Mouse (Mus musculus): ENCODE measurements at regions not wholly inside any gene's neighbourhood (a gene's known extent, or its start where the extent isn't known, plus 50 kb on each side); places are given as distances from the start of the nearest gene placed in this dataset.

DNA sequence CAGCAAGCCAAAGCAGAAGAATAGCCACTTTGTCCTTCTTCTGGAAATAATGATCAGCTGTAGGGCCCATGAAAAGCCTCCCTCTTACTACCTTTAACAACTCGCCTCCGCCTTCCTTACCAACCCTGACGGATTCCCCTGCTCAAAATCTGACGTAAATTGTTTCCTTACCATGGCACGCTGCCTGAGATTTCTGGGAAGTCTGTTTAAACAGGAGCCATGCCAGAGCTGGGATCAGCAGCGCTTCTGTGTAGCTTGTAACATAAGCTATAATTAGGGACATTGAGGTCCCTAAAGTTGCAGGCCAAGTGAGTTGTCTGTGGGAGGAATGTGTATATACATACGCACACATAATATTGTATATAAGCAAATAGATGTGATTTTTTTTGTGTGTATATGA, 484.6 kb downstream of the Gsdmc2 start:
- DNase-seq, result peak; percentile 14

DNA sequence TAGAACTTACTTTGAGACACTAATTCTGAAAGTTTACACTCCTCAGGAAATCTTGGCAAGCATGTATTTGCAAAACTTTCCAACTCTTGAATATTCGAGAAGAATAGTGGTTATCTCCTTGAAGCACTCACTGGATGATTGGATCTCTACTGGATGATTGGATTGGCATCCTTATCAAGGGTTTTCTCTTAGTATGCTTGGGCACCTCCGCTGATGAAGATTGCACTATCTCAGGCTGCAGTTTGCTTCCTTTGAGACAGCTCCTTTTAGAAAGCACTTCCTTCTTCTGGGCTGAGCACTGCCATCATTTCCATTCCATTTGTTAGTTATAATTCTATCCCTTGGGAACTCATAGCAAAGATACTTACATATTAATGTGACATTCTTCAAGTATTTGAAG, 503.2 kb downstream of the Gsdmc2 start:
- no peak for DNase-seq

DNA sequence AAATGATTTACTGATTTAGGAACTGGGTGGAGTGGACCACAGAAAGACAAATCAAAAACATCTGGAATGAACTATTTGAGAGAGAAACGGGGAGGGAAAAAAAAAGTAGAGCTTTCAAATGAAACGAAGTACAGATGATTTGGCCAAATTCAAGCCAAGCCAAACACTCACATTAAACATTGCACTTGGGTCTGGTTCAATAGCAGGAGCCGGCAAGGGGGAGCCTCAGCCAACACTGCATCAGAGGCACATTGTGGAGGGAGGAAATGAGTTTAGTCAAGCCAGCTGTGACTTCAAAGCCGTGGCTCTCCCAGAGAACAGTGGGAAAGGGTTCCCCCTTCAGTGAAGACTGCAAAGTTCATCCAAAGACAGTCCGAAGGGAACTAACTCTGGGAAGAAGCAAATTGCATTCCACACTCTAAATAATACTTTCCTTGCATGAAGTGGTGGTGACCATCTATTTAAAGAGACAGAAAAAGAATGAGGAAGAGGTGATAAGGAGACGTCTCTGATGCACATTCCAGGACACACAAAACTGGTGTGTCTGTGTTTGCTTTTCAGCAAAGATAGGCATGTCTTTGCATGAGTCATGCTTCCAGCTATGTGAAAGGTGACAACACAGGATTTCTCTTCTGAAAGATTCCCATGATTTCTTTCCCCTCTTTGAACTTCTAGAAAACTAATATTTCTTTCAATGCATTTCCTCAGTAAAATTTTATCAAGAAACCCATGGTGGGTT, 504.5 kb downstream of the Gsdmc2 start:
- peak; percentile 25 for DNase-seq

DNA sequence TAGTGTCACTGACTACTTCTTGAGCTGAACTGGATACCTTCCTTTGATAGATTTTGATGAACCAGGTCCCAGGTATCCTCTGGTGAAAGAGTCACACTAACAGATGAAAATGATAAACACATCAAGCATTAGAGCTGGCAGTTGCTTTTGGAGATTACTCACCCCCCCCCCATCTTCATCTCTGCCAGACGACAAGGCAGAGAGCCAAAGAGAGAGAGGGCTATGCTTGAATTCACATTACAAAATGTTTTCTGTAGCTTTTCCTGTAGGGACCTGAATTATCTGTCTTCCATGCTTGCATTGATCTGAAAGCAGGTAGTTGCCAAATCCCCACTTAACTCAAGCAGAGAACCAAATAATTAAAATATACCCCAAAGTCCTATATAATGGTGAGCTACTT, 525.3 kb downstream of the Gsdmc2 start:
- DNase-seq, result no peak

DNA sequence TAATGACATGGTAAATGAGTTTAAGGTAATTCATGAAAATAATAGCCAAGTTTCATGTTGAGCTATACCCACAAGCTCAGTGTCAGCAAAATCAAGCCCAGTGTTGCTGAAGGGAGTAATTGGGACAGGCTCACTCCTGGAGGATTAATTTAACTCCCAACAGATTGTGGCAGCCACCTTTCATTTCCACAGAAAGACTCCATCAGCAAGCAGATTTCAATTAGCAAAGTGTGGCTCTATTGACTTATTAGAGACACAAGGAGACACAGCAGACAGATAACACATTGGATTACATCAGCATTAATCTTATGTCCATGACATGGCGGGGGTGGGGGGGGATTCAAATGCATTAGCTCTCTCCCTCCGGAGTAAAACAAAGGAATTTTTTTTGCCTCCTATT, 534.6 kb downstream of the Gsdmc2 start:
- DNase-seq, result no peak

DNA sequence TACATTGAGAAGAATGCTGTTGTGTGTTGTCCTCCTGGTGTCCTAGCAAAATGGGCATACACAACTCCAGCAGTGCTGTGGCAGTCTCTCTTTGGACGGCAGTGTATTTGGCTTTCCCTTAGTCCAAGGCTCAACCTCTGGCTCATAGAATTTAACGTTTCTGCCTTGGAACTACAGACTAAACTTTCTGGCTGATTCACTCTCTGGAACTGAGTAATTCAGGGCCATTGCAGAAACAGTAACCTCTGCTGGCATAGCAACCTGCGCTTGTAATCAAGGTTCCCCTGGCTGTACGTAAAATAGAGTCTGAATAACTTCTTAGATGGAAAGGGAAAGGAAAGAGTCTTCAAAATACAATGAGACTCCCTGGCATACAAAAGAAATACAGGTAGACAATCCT, 545.7 kb downstream of the Gsdmc2 start:
- DNase-seq, result no peak

DNA sequence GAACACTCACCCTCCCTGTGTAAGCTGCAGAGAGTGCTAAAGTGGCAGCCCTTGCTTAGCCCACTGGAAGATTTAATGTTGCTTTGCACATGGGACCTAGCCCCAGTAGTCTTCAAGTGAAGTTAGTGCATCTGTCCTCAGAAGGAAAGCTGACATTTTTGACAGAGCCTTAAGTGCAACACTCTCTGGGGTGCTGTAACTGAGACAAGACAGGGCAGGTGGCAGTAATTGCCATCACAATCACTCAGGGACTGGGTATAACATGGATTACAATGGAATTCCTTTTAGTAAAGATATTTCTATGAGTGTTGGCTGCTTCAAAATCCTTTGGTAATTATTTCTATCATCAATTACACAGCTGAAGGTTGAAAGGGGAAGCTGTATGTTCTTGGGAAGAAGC, 556.4 kb downstream of the Gsdmc2 start:
- DNase-seq, result no peak

DNA sequence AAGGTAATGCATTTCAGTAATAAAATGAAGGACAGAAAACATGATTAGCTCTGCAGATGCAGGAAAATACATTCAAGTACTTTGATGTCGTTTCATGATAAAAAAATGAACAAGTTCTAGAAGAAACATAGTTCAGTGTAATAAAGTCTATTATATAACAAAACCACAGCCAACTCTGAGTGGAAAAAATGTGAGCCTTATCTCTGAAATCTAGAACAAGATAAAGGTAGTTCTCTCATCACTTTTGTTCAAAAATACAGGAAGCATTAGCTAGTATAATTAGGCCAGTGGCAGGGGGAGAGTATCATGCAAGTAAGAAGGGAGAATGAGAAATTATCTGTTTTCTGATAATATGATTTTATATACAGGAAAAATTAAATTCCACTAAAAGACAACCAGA, 559.0 kb downstream of the Gsdmc2 start:
- DNase-seq, result no peak

DNA sequence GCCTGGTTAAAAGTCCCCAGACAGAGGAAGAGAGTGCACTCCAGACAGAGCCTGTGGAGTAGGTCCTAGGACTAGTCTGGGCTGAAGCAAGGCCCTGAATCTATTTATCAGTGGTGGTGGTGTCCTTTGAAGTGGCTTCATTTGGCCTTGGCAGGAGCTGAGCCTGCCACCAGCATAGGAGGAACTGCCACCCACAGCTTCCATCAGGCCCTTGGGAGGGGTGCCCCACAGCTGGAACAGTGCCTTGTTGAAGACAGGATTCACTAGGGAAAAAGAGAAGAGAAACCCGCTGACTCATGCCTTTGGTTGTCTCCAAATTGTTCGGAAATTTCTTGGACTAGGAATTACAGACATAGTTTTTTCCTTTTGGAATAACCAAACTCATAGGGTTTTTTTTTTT, 574.6 kb downstream of the Gsdmc2 start:
- DNase-seq, result peak; percentile 30

DNA sequence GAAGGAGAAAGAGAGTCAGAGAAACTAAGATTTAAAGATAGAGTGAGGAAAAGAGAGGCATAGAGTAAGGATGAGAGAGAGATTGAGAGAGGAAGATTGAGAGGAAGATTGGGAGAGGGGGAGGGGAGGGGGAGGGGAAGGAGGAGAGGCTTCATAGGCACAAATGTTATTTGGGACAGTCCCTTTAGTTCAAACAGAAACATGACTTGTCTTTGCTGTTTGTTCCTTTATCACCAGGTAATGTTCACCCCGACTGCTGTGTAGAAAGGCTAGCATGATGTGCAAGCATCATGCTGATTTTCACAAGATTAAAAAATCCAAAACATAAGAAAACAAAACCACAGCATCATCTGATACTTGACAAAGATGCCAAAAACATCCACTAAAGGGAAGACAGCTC, 579.1 kb downstream of the Gsdmc2 start:
- DNase-seq, result no peak

DNA sequence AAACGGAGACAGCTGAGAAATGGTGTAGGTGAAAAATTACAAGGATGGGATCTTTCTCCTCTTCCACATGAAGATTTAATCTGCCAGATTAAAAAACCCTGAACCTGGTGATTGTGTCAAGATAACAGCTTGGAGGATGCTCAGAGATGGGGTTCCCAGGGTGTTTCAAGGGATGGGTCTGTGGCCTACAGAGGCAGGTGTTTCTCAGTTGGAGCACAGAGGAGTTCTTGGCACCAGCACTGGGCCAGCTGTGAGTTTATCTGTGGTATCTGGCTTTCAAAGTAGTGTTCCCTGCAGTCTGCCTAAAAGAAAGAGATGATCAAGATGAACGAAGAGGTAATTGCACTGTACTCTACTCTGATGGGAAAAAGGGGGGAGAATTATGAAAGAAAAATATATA, 589.2 kb downstream of the Gsdmc2 start:
- DNase-seq, result no peak

DNA sequence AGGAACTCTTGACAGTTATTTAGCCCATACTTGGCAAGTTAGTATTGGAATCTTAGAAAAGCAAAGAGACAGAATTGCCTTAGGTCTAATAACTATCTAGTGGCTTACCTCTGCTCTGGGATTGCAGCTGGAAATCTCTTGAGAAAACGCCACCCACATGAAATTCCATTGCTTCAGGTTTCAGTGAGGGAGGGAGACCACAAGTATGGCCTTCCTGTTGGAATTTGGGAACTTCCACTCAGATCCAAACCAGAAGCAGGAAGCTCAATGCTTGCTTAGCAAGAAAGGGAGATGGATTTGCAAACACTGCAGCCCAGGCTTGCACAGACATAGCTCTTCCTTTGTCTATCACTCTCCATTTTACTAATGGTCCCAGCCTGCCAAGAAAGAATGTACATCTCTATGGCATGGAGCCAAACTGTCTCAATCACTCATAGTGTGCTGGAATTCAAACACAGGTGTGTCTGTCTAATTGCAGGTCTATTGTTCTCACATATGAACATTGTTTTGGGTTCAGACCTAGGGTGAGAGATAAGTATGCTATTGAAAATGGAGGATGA, 592.1 kb downstream of the Gsdmc2 start:
- no peak for DNase-seq

DNA sequence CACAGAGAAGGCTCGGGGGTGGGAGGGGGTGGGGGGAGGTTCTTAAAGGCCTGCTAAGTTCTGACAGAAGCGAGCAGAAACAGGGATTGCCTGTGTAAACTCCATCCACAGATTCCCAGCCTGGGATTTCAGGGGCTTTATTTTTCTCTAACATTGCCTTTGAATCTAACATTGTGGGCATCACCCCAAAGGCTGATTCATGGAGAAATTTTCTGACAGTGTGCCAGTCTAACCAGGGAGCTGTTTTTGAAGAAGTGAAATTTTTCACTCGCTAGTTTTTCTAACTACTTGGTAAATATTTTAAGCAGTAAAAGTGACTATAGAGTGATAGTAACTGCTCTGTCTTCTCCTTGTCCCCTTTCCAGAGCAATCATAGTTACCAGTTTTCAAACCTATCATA, 606.4 kb downstream of the Gsdmc2 start:
- no peak for DNase-seq

DNA sequence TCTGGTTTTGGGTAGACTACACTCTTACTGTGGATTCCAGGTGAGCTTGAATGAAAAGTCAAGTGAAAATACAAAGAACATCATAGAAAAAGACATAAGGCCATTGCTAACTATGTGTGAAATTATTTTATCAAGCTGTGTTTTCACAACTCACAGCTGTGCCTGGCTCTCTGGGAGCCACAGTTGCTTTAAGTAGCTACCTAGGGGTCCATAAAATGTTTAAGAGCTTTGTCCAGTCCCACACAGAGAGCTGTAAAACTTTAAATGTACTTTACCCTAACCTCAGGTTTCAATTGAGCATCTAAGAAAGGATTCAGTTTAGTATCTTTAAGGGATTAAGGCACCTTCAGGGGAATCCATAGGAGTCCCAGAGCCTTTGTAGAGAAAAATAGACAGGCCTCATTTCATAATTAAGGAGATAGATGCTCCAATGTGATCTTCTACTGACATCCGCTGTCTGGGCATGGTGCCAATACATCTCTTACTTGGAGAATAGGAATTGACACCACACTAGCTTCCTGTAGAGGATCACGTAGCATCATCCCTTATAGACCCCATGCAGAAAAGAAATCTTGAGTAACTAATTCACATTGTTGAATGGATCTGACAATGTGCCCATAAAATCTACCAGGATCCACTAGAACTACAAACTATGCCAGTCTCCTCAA, 626.5 kb downstream of the Gsdmc2 start:
- no peak for DNase-seq

DNA sequence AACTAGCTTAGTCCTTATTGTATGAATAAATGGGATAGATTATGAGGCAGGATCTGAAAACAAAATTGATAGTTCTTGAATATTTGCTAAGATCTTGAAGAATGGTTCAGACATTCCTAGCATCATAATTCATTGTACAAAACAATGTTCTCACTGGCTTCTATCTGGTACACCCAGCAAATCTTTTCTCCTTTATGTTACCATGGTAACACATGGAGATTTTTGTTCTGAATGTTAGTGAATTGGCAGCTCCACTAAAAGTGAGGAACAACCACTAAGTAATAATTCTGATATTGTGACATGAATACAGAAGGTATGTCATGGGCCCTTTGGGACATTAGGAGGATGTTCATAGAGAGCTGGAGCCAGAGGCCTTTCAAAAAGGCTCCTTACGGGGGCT, 639.8 kb downstream of the Gsdmc2 start:
- no peak for DNase-seq

DNA sequence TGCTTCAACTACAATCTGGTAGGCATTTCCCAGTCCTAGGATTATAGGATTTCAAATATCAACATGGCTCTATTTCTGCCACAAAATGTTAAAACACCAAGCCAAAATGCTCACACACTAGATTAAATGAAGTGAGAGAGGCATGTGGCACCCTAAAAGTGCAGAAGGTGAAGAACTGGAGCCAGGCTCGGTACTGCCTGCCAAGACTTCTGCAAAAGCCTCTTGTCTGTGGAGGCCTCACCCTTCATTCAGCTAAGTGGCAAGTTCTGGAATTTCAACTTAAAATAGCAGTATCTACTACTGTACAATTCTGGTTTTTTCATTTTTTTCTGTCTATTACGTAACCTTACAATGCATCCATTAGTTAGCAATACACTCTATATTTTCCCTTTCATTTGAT, 649.9 kb downstream of the Gsdmc2 start:
- DNase-seq, result no peak

DNA sequence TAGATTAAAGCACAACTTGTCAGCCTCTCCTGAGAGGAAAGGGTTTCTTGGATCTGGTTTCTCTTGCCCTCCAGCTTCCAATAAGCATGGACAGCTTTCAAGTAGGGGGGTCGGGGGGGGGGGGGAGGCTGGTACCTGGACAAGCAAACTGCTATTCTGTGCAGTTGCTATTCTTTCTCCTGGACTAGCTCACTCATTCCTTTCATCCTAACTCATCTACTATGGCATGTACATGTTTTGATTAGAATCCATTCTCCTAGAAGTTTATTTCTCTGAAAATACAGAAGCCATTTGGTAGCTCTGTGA, 650.5 kb downstream of the Gsdmc2 start:
- DNase-seq, result no peak

DNA sequence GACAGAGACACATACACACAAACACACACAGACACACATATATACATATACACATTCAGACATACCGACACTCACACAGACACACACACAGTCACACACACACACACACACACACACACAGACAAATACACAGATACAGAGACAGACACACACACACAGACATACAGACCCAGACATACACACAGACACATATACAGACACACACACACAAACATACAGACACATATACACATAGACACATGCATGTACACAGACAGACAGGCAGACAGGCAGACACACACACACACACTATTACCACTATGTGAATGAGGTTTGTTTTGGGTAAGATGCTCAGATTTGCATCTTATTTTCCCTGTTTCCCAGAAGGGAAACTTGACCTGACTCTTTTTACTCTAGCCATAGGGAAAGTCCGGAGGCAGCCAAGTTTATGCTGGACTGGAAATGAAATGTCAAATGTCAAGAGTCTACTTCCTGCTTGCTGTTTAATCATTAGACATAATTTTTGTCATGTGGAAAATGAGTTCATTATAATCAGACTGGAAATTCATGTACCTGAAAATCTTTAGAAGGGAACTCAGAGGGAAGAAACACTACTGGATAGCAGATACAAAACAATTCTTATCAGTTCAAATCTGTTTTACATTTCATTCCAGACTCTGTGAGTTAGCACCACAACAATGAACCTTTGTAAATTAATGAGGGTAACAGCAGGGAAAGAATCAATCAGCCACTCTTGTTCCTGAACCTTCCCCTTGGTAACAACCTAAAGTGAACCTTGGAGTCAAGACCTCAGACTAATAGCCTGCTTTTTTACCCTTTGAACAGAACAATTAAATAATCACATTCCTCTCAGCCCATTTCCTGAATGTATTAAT, 651.1 kb downstream of the Gsdmc2 start:
- no peak for DNase-seq

DNA sequence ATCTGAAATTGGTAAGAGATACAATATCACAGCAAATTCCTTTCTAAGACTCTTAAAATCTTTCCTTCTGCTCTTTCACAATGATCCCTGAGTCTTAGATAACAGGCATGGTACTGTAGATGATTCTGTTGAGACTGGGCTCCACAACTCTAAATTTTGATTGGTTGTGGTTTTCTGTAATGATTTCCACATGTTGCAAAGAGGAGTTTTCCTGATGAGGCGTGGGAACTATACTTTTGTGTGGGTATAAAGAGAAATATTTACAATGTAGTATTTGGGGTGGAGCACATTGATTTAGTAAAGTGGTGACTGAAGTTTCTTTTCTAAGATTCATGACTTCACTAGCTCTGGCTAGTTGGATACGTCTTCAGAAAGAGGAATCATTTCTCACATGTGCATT, 653.2 kb downstream of the Gsdmc2 start:
- DNase-seq, result no peak

DNA sequence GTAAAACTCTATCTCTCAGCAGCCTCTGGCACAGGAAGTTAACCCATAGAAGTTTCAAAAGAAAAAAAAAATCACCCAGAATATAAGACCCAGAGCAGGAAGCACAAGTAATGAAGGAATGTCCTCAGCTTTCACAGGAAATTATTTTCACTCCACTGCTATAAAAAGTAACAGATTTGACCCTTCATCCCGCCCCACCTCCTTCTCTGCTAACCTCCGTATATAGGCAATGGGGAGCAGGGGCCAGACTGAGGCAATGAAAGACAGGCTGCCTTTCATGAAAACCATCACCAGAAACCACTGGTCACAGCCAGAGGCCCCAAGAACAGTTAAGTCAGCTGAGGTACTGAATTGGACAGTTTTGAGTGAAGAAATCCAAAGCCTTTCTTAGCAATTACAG, 654.9 kb downstream of the Gsdmc2 start:
- DNase-seq, result no peak

DNA sequence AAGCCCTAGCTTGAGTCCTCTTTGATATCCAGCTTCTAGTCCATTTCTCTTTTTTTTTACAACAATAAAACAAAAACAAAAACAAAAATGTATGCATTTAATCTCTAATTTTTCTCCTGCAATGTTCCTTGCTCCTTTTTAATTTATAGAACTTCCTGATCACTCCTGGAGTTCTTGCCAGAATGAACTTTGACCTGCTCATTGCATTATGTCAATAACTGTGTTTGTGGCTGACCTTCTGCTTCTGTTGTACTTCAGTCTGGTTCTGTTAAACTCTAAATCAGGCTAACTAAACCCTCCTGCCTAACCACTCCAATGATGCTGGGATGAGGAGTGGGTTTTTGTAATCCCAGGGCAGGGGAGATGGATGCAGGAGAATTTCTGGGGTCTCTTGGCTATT, 674.0 kb downstream of the Gsdmc2 start:
- no peak for DNase-seq

DNA sequence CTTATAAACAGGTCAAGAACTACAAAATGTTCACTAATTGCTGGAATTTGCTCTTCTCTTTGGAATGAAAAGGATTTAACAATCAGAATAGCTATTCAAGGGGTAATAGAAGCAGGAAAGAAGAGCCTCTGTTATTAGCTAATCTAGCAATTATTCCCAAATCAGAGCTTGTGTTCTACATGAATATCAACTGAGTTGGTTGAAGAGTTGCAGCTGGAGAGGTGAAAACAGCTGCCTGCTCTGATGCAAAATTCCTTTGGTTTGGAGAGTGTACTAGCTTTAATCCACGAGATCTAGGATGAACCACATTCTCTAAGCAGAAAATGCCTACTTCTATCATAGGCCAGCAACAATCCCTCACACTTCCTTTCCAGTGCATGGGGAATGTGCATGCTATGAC, 674.8 kb downstream of the Gsdmc2 start:
- no peak for DNase-seq

DNA sequence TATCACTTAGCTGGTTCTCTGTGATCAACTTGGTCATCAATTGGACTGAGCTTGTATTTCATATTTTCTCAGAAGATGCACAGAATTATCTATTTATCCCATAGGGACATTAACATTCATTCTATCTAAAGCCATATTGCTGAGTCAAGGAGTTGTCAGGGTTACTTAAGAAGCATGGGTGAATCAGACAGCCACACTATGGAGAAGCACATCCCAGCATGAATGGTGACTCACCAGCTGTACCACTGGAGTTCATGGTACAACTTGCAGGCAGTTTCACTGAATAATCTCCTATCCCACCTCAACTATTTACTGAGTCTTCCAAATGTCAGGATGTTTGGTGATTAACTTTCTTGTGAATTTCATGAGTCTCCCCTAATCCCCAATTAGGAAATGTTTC, 678.6 kb downstream of the Gsdmc2 start:
- DNase-seq, result no peak
